Mouse (Mus musculus) heart, embryonic 15.5 days (tissue): ENCODE measurements around the gene Txnl4b. TPM values are rescaled to one million over a fixed set of nuclear protein-coding genes. Genes with fewer than 3 reads are reported as not detected.

Experiments used
- ATAC-seq: fragments of 200-750 bp; cut with Nextera tagmentation; replicated peaks from 2 replicates; pipeline ENCODE4 v1.8.0; 2017; ENCODE audit warnings: low read depth, moderate TSS enrichment; ENCODE audit not compliant: insufficient number of reproducible peaks, insufficient read depth, low FRiP score
- H3K27ac ChIP-seq: fragments of 300-500 bp; sonication (generic); 2 replicates; pipeline ENCODE4 v1.5.1; 2015; ENCODE audit warnings: mild to moderate bottlenecking, inconsistent platforms
- H3K27me3 ChIP-seq: fragments of 300-500 bp; sonication (generic); 2 replicates; pipeline ENCODE4 v1.6.1; 2015; ENCODE audit warnings: inconsistent platforms
- H3K36me3 ChIP-seq: fragments of 300-500 bp; sonication (generic); 2 replicates; pipeline ENCODE4 v1.6.1; 2015; ENCODE audit warnings: mild to moderate bottlenecking, inconsistent platforms
- H3K4me1 ChIP-seq: fragments of 300-500 bp; sonication (generic); replicated peaks from 2 replicates; pipeline ENCODE4 v1.6.1; 2015; ENCODE audit warnings: inconsistent platforms
- H3K4me2 ChIP-seq: fragments of 300-500 bp; sonication (generic); 2 replicates; pipeline ENCODE4 v1.6.1; 2015; ENCODE audit warnings: inconsistent platforms, mild to moderate bottlenecking, moderate library complexity
- H3K4me3 ChIP-seq: fragments of 300-500 bp; sonication (generic); 2 replicates; pipeline ENCODE4 v1.5.1; 2015; ENCODE audit warnings: mild to moderate bottlenecking, inconsistent platforms
- H3K9ac ChIP-seq: fragments of 300-500 bp; sonication (generic); 2 replicates; pipeline ENCODE4 v1.6.1; 2015; ENCODE audit warnings: mild to moderate bottlenecking, inconsistent platforms
- H3K9me3 ChIP-seq: fragments of 300-500 bp; sonication (generic); replicated peaks from 2 replicates; pipeline ENCODE4 v1.6.1; 2016; ENCODE audit warnings: inconsistent platforms
- WGBS: fragments of 180-500 bp; shearing (Covaris S2); methylation state at CpG from one replicate; pipeline ENCODE4 v1.1.7; 2015; ENCODE audit warnings: mixed read lengths; 5-methylcytosine and 5-hydroxymethylcytosine counted together
- polyA plus RNA-seq: library from polyadenylated mRNA; unstranded; fragments of >200 nt; fragmentation: Nextera tagmentation; extraction: Ambion mirVana; gene quantifications from 2 replicates; pipeline ENCODE4 v1.2.1, GENCODE M21; 2015

The Txnl4b gene
- polyA plus RNA-seq, 1 experiment from 2014 or later: 16.8 TPM

DNA sequence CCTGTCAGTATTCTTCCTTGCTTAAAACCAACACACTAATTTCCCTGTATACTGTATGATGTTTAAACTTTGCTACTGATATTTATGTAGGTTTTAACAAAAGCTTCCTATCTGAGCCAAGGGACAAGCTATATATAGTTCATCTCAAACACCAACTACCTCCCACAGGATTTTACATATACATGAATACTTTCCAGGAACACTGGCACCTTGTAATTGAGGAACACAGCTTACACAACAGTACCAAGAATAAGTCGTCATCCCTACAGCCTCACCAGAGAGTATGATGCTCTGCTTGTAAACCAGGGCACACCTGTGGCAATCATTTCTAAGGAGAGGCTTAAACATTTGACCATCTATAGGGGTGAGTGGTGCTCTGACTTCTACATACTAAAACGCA lies 41.0 kb downstream of the Txnl4b start:
- no peaks in the 10 kb centered on the region for H3K27me3 ChIP-seq
- ATAC-seq: no peak
- WGBS: 74% methylated on average over 2 of the region's 2 CpGs
- H3K27ac ChIP-seq: no peak overlapping the region
- H3K9me3 ChIP-seq: no peaks in the 10 kb centered on the region
- H3K9ac ChIP-seq: no peak overlapping the region
- H3K36me3 ChIP-seq: peaks cover 20% of the 10 kb centered on the region
- H3K4me2 ChIP-seq: no peak overlapping the region
- peaks cover 11% of the 10 kb centered on the region for H3K4me1 ChIP-seq
- H3K4me3 ChIP-seq: no peak overlapping the region

GRCm38 (mm10) chr8:109607650-109608049 lies 42.0 kb downstream of the Txnl4b start:
- H3K36me3 ChIP-seq: peaks cover 16% of the 10 kb centered on the region

DNA sequence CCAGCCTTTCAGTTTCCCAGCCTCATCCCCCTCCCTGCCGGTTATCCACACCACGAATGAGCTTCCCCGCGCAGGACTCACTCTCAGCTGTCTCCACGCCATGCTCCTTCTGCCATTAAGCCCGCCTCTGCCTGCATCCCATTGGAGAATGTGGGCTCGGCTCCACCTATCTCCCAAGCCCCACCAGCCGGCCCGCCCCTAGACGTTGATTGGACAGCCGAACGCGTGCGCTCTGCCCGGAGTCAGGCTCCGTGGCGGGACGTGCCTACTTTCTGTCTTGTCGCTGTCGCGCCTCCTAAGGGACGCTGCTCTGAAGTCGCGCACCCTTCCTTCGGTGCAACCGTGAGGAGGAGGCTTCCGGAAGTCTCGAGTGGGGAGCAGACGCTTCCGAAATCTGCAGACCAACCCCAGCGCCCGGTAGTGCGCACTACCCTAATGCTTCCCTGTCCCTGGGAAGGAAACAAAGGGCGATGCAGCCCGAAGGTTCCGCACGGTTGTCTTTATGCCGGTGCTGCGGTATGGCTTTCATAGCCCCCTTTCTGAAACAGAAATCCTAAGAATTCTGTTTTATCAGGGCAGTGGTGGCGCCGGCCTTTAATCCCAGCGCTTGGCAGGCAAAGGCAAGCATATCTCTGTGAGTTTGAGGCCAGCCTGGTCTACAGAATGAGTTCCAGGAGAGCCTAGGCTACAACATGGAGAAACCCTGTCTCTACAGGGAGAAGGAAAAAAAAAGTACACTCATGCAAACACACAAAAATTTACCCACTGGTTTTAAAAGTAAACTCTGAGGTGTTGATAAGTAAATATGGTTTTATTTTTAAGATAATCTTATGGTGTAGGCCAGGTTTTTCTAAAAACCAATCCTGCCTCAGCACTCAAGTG lies 42.8 kb downstream of the Txnl4b start, which contains the start of gene Dhodh:
Gene Dhodh, minus strand, starts transcription at position 403 of the 882 bp plus-strand sequence.
- Histone ChIP-seq H3K4me2 (peak within 1 kb of the TSS; percentile 85), H3K9ac (peak within 1 kb of the TSS; percentile 77), H3K27ac (peak within 1 kb of the TSS; percentile 97), H3K36me3 (peaks cover 9% of the 10 kb centered on the region; the same call in 1 of the 2 replicates), H3K27me3 (no peaks in the 10 kb centered on the region), H3K9me3 (no peaks in the 10 kb centered on the region), H3K4me3 (peak within 1 kb of the TSS; percentile 66), H3K4me1 (peaks cover 11% of the 10 kb centered on the region)
- peak; percentile 98 for ATAC-seq
- WGBS: under 1% methylated on average over 42 of the region's 42 CpGs

More at GRCm38 (mm10) chr8:109607650-109608049, 42.0 kb downstream of the Txnl4b start:
- Histone ChIP-seq H3K4me1 (peaks cover 11% of the 10 kb centered on the region), H3K4me2 (peak overlapping the region; percentile 85), H3K27me3 (no peaks in the 10 kb centered on the region), H3K4me3 (peak overlapping the region; percentile 66), H3K27ac (peak overlapping the region; percentile 97), H3K9me3 (no peaks in the 10 kb centered on the region), H3K9ac (peak overlapping the region; percentile 77)
- 9% methylated on average over 12 of the region's 12 CpGs for WGBS
- no peak for ATAC-seq

DNA sequence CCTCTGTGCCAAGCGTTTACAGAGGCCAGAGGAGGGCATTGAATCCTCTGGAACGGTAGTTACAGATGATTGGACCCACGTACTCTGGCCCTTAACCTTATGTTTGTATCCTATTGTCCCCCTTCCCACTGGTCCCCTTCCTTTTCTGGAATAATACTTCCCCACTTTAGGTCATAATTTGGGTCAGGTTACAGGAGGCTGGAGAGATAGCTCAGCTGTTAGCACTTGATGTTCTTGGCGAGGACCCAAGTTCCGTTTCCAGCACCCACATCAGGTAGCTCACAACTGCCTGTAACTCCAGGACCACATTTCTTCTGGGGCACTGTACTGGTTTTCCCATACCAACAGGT lies 43.4 kb downstream of the Txnl4b start:
- Histone ChIP-seq H3K4me2 (peak overlapping the region; percentile 85), H3K9me3 (no peaks in the 10 kb centered on the region), H3K27ac (peak overlapping the region; percentile 97), H3K4me1 (peaks cover 11% of the 10 kb centered on the region), H3K27me3 (no peaks in the 10 kb centered on the region), H3K4me3 (peak overlapping the region; percentile 66), H3K9ac (peak overlapping the region; percentile 77), H3K36me3 (0 out of 2 replicates have a peak, but pooled peaks cover 3% of the 10 kb centered on the region)
- ATAC-seq: no peak
- WGBS: 10% methylated on average over 5 of the region's 5 CpGs

- ATAC-seq: no peak
- peak within 1 kb of the TSS; percentile 18; the same call in 1 of the 2 replicates for H3K4me3 ChIP-seq
- WGBS: 43% methylated on average over 27 of the region's 27 CpGs
Measured at GRCm38 (mm10) chr8:109614243-109615210, 48.8 kb downstream of the Txnl4b start, which contains the start of gene Pkd1l3. TSS of gene Pkd1l3 (plus strand) at chr8:109614517.

DNA sequence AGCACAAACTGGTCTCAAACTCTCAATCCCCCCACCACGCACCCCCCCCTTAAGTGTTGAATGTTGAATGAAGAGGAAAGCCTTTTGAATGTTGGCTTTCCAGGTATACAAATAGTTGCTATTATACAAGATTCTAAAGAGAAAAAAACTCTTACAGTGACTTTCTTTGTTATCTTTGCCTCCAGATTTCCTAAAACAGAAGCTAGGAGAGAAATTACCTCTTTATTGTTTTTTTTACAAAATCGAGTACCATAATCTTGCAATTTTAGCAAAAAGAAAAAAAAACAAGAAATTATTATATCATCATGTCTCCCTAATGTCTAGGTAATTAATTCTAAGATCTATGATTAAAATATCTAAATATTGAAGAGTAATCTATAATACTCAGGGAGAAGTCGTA lies 49.9 kb downstream of the Txnl4b start:
- no peak overlapping the region for H3K4me2 ChIP-seq
- no peak overlapping the region for H3K27ac ChIP-seq
- H3K9me3 ChIP-seq: no peaks in the 10 kb centered on the region
- H3K9ac ChIP-seq: no peak overlapping the region
- H3K4me3 ChIP-seq: no peak overlapping the region
- ATAC-seq: no peak
- H3K36me3 ChIP-seq: no peaks in the 10 kb centered on the region
- no peaks in the 10 kb centered on the region for H3K4me1 ChIP-seq
- H3K27me3 ChIP-seq: no peaks in the 10 kb centered on the region
- WGBS: 73% methylated on average over 3 of the region's 3 CpGs

More at GRCm38 (mm10) chr8:109614243-109615210, 48.8 kb downstream of the Txnl4b start, which contains the start of gene Pkd1l3:
- Histone ChIP-seq H3K27me3 (no peaks in the 10 kb centered on the region), H3K9ac (no peak within 1 kb of the TSS), H3K36me3 (no peaks in the 10 kb centered on the region), H3K27ac (no peak within 1 kb of the TSS), H3K4me1 (no peaks in the 10 kb centered on the region), H3K4me2 (peak within 1 kb of the TSS; percentile 34), H3K9me3 (no peaks in the 10 kb centered on the region)

Other genes starting within 250 kb of the Txnl4b start
- 0.10 and 0.11 TPM in 2 replicates for gene Pmfbp1, start 71.9 kb upstream of the Txnl4b start, polyA plus RNA-seq
- 11.4 and 16.4 TPM in 2 replicates for gene Dhx38, start within 50 bp of the Txnl4b start, polyA plus RNA-seq
- 1.9 and 5.2 TPM in 2 replicates for gene Hp, start 13.3 kb downstream of the Txnl4b start, polyA plus RNA-seq
- 33.7 and 39.7 TPM in 2 replicates for gene Dhodh, start 42.8 kb downstream of the Txnl4b start, polyA plus RNA-seq
- gene Pkd1l3, start 48.6 kb downstream of the Txnl4b start, polyA plus RNA-seq: 0.06 and 0.08 TPM in 2 replicates
- gene Ist1, start 127.4 kb downstream of the Txnl4b start, polyA plus RNA-seq: 82.0 and 90.7 TPM in 2 replicates
- 16.4 and 18.2 TPM in 2 replicates for gene Zfp821, start 139.7 kb downstream of the Txnl4b start, polyA plus RNA-seq
- 4.4 and 5.0 TPM in 2 replicates for gene Atxn1l, start 171.8 kb downstream of the Txnl4b start, polyA plus RNA-seq
- 24.7 and 31.3 TPM in 2 replicates for gene Ap1g1, start 212.7 kb downstream of the Txnl4b start, polyA plus RNA-seq